Mouse (Mus musculus) hindbrain, embryonic 16.5 days (tissue): ENCODE measurements around the gene Txnrd2. TPM values are rescaled to one million over a fixed set of nuclear protein-coding genes. Genes with fewer than 3 reads are reported as not detected.

Experiments used
- ATAC-seq: fragments of 200-750 bp; cut with Nextera tagmentation; 2 replicates; pipeline ENCODE4 v1.8.0; 2017; ENCODE audit warnings: moderate TSS enrichment, moderate library complexity
- H3K27ac ChIP-seq: fragments of 300-500 bp; sonication (generic); 2 replicates; pipeline ENCODE4 v1.5.1; 2014; ENCODE audit warnings: low read depth, mild to moderate bottlenecking, control low read depth, low read length, moderate library complexity
- H3K27me3 ChIP-seq: fragments of 300-500 bp; sonication (generic); replicated peaks from 2 replicates; pipeline ENCODE4 v1.6.1; 2014; ENCODE audit warnings: low read length; ENCODE audit not compliant: control insufficient read depth, insufficient read depth
- H3K36me3 ChIP-seq: fragments of 300-500 bp; sonication (generic); 2 replicates; pipeline ENCODE4 v1.6.1; 2014; ENCODE audit warnings: mild to moderate bottlenecking, low read length, moderate library complexity, mixed read lengths; ENCODE audit not compliant: control insufficient read depth, insufficient read depth
- H3K4me1 ChIP-seq: fragments of 300-500 bp; sonication (generic); 2 replicates; pipeline ENCODE4 v1.6.1; 2014; ENCODE audit warnings: low read depth, low read length; ENCODE audit not compliant: control insufficient read depth, insufficient read depth
- H3K4me2 ChIP-seq: fragments of 300-500 bp; sonication (generic); 2 replicates; pipeline ENCODE4 v1.6.1; 2014; ENCODE audit warnings: mild to moderate bottlenecking, low read length, control low read depth, moderate library complexity
- H3K4me3 ChIP-seq: fragments of 300-500 bp; sonication (generic); 2 replicates; pipeline ENCODE4 v1.5.1; 2014; ENCODE audit warnings: mild to moderate bottlenecking, low read length, control low read depth, moderate library complexity
- H3K9ac ChIP-seq: fragments of 300-500 bp; sonication (generic); 2 replicates; pipeline ENCODE4 v1.6.1; 2014; ENCODE audit warnings: low read depth, mild to moderate bottlenecking, control low read depth, low read length, moderate library complexity
- H3K9me3 ChIP-seq: fragments of 300-500 bp; sonication (generic); 2 replicates; pipeline ENCODE4 v1.6.1; 2014; ENCODE audit warnings: mild to moderate bottlenecking, low read length, moderate library complexity; ENCODE audit not compliant: control insufficient read depth
- WGBS: fragments of 180-500 bp; shearing (Covaris S2); extraction: QIAGEN DNeasy Blood & Tissue Kit; methylation state at CpG from one replicate; pipeline ENCODE4 v1.1.7; 2014; 5-methylcytosine and 5-hydroxymethylcytosine counted together
- polyA plus RNA-seq: library from polyadenylated mRNA; unstranded; fragments of >200 nt; fragmentation: Nextera tagmentation; extraction: Ambion mirVana; gene quantifications from 2 replicates; pipeline ENCODE4 v1.2.1, GENCODE M21; 2015

Txnrd2 gene
- polyA plus RNA-seq, 1 experiment from 2014 or later: 40.6 TPM

GRCm38 (mm10) chr16:18480933-18481485, 54.8 kb downstream of the Txnrd2 start:
- Histone ChIP-seq H3K9me3 (no peaks in the 10 kb centered on the region), H3K27me3 (no peaks in the 10 kb centered on the region), H3K27ac (no peak overlapping the region), H3K4me2 (no peak overlapping the region), H3K9ac (no peak overlapping the region), H3K4me3 (no peak overlapping the region), H3K36me3 (no peaks in the 10 kb centered on the region), H3K4me1 (peaks cover 3% of the 10 kb centered on the region)
- WGBS: 62% methylated on average over 4 of the region's 4 CpGs
- ATAC-seq: no peak

GRCm38 (mm10) chr16:18482431-18482830, 56.2 kb downstream of the Txnrd2 start:
- ATAC-seq: no peak
- 90% methylated on average over 3 of the region's 3 CpGs for WGBS
- peaks cover 3% of the 10 kb centered on the region for H3K4me1 ChIP-seq

DNA sequence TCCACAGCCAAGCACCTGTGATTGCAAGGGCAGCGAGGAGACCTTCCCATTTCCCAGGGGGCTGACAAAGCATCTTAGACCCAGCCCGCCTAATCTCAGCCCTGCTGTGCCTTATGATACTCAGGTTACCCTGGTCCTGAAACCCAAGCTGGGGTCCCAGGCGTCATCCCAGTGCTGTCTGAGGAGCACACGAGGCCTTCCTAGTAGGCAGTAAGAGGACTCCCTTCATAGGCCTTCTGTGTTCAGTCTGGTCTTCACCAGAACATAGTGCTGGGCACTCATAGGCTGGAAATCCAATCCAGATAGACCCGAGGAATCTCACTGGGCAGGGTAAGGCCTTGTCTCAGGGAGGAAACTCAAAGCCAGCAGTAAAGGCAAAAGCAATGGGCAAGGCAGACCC, 57.7 kb downstream of the Txnrd2 start:
- Histone ChIP-seq H3K9ac (no peak overlapping the region), H3K27me3 (no peaks in the 10 kb centered on the region), H3K4me2 (no peak overlapping the region), H3K27ac (no peak overlapping the region), H3K4me3 (no peak overlapping the region), H3K36me3 (no peaks in the 10 kb centered on the region), H3K9me3 (no peaks in the 10 kb centered on the region), H3K4me1 (peaks cover 3% of the 10 kb centered on the region)
- ATAC-seq: no peak
- WGBS: 74% methylated on average over 5 of the region's 5 CpGs

More at GRCm38 (mm10) chr16:18482431-18482830, 56.2 kb downstream of the Txnrd2 start:
- Histone ChIP-seq H3K27ac (no peak overlapping the region), H3K4me2 (no peak overlapping the region), H3K27me3 (no peaks in the 10 kb centered on the region), H3K9me3 (no peaks in the 10 kb centered on the region), H3K4me3 (no peak overlapping the region), H3K36me3 (no peaks in the 10 kb centered on the region), H3K9ac (no peak overlapping the region)

DNA sequence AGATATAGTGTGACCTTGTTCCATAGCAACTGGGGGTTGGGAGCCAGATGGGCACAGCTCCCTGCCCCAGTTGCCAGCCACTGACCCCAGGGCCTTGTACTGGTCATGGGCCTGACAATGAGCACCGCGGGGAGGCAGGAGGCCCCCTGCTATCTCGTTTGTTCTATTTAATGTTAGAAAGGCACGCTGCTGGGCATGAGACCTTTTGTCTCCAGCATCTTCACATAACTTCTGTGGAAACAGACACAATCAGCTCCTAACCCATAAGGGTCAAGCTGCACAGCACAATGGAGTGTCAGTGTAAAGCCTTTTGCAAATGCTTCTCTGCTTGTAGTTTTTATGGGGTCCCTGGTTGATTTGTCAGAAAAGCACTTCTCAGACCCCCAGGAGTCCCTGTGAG, 58.2 kb downstream of the Txnrd2 start:
- Histone ChIP-seq H3K4me1 (peaks cover 3% of the 10 kb centered on the region), H3K36me3 (no peaks in the 10 kb centered on the region), H3K4me2 (no peak overlapping the region), H3K27ac (no peak overlapping the region), H3K4me3 (no peak overlapping the region), H3K9ac (no peak overlapping the region), H3K9me3 (no peaks in the 10 kb centered on the region), H3K27me3 (no peaks in the 10 kb centered on the region)
- ATAC-seq: no peak
- 13% methylated on average over 4 of the region's 4 CpGs for WGBS

- Histone ChIP-seq H3K4me2 (no peak overlapping the region), H3K9ac (no peak overlapping the region), H3K36me3 (no peaks in the 10 kb centered on the region), H3K27me3 (no peaks in the 10 kb centered on the region), H3K9me3 (no peaks in the 10 kb centered on the region), H3K27ac (no peak overlapping the region), H3K4me1 (peaks cover 3% of the 10 kb centered on the region), H3K4me3 (no peak overlapping the region)
- WGBS: 12% methylated on average over 5 of the region's 5 CpGs
- 0 out of 2 replicates have a peak, but pooled peaks have one; percentile 48 for ATAC-seq
These were observed 58.7 kb downstream of the Txnrd2 start for GRCm38 (mm10) chr16:18484794-18485435.

- Histone ChIP-seq H3K27me3 (no peaks in the 10 kb centered on the region), H3K27ac (no peak overlapping the region), H3K36me3 (no peaks in the 10 kb centered on the region), H3K4me3 (no peak overlapping the region), H3K9me3 (no peaks in the 10 kb centered on the region), H3K4me2 (no peak overlapping the region), H3K9ac (no peak overlapping the region), H3K4me1 (peaks cover 3% of the 10 kb centered on the region)
- WGBS: 91% methylated on average over 2 of the region's 2 CpGs
- no peak for ATAC-seq
These were observed 59.9 kb downstream of the Txnrd2 start for GRCm38 (mm10) chr16:18486126-18486525.

- H3K9me3 ChIP-seq: no peaks in the 10 kb centered on the region
- H3K27ac ChIP-seq: no peak overlapping the region
- no peaks in the 10 kb centered on the region for H3K27me3 ChIP-seq
- no peak overlapping the region for H3K9ac ChIP-seq
- H3K4me2 ChIP-seq: no peak overlapping the region
- no peak overlapping the region for H3K4me3 ChIP-seq
- no peaks in the 10 kb centered on the region for H3K4me1 ChIP-seq
- WGBS: 96% methylated on average over 3 of the region's 3 CpGs
- no peak for ATAC-seq
- no peaks in the 10 kb centered on the region for H3K36me3 ChIP-seq
These were observed 64.1 kb downstream of the Txnrd2 start for GRCm38 (mm10) chr16:18490281-18490680.

DNA sequence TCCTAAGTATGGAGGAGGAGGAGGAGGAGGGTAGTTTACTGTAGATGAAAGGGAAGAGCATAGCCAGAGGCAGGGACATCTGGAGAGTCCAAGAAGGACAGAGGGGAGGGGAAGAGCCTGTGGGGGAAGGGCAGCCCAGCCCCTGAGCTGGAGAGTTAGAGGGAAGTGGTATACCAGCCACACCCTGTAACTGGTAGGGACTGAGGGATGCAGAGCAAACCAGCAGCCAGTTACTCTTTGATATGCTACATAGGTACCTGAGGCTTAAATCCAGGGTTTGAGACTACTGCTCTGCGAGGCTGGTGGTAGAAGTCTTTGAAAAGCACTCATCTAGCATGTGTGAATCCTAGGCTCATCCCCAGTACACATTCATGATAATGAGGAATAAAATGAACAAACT, 64.7 kb downstream of the Txnrd2 start:
- ATAC-seq: no peak
- H3K4me2 ChIP-seq: no peak overlapping the region
- no peak overlapping the region for H3K4me3 ChIP-seq
- no peaks in the 10 kb centered on the region for H3K4me1 ChIP-seq
- no peaks in the 10 kb centered on the region for H3K36me3 ChIP-seq
- no peaks in the 10 kb centered on the region for H3K27me3 ChIP-seq
- no peak overlapping the region for H3K9ac ChIP-seq
- H3K9me3 ChIP-seq: no peaks in the 10 kb centered on the region
- H3K27ac ChIP-seq: no peak overlapping the region
- 67% methylated on average over 1 of the region's 1 CpGs for WGBS

GRCm38 (mm10) chr16:18497865-18498515, 71.8 kb downstream of the Txnrd2 start:
- peak overlapping the region; percentile 90 for H3K4me3 ChIP-seq
- no peaks in the 10 kb centered on the region for H3K9me3 ChIP-seq
- no peaks in the 10 kb centered on the region for H3K27me3 ChIP-seq
- 4% methylated on average over 6 of the region's 6 CpGs for WGBS
- peaks cover 12% of the 10 kb centered on the region for H3K36me3 ChIP-seq
- no peak; the same call in 1 of the 2 replicates for ATAC-seq
- peak overlapping the region; percentile 90 for H3K4me2 ChIP-seq
- peak overlapping the region; percentile 93 for H3K27ac ChIP-seq
- H3K4me1 ChIP-seq: peaks cover 17% of the 10 kb centered on the region
- peak overlapping the region; percentile 94 for H3K9ac ChIP-seq
